Mouse (Mus musculus) spleen, adult 2 months (tissue): ENCODE measurements around the gene Cenpt.

ENCODE experiments used
- CTCF ChIP-seq: fragments of 200-500 bp; IDR thresholded peaks from 2 replicates; pipeline ENCODE4 v1.5.1; 2011; ENCODE audit warnings: mild to moderate bottlenecking, inconsistent platforms; ENCODE audit not compliant: insufficient read depth, insufficient read length, insufficient replicate concordance; ENCODE audit errors: extremely low read depth
- POLR2A ChIP-seq: fragments of 200-500 bp; IDR thresholded peaks from 2 replicates; pipeline ENCODE4 v1.6.1; 2011; ENCODE audit warnings: low read depth, low read length, inconsistent platforms

DNA sequence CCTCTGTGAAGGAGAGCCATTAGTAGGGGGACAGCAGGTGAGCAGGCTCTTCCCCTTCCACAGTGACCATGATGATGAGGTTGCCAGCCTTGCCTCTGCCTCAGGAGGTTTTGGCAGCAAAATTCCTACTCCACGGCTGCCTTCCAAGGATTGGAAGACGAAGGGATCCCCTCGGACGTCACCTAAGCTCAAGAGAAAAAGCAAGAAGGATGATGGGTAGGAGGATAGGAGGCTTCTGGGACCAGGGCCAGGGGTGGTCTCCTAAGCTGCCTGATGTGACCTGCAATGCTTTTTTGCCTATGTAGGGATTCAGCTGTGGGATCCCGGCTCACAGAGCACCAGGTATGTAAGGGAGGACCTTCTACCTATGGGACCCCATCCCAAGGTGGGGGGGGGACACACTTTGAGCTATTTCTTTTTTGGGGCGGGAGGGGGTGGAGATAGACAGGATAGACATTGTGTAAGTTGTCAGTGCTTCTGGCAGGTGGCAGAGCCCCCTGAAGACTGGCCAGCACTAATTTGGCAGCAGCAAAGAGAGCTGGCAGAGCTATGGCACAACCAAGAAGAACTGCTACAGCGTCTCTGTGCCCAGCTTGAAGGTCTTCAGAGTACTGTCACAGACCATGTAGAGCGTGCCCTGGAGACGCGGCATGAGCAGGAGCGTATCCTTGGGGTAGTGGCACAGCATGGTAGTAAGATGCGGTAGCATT lies 36.8 kb upstream of the Cenpt start:
- TF ChIP-seq POLR2A (no peak), CTCF (no peak)
